Mouse (Mus musculus): ENCODE measurements around the gene Spint3.
"Not testable (repeated sequence)": the region's sequence is repeated elsewhere in the genome, so short reads cannot be mapped to it uniquely, and the experiment has no call there.

The Spint3 gene

GRCm38 (mm10) chr2:164573359-164573758 lies at the start of gene Spint3:
Spint3 (minus strand) TSS chr2:164573459.
- not testable (repeated sequence) for DNase-seq (ENCODE audit: low read depth, low spot score)

- DNase-seq (ENCODE audit: low read depth, low spot score) = no peak
These were observed 48.5 kb upstream of the Spint3 start for GRCm38 (mm10) chr2:164621775-164622174.

GRCm38 (mm10) chr2:164619050-164619449 lies 45.8 kb upstream of the Spint3 start:
- DNase-seq (ENCODE audit: low read depth, low spot score) = no peak

- DNase-seq (ENCODE audit: low read depth, low spot score) = no peak
These were observed 42.1 kb upstream of the Spint3 start for GRCm38 (mm10) chr2:164615386-164615785.

- not testable (repeated sequence) for DNase-seq (ENCODE audit: low read depth, low spot score)
These were observed 40.2 kb upstream of the Spint3 start, which contains the start of the genes Wfdc6b and Wfdc8 for GRCm38 (mm10) chr2:164613471-164613870. Wfdc6b (plus strand) TSS chr2:164613522. Wfdc8 (minus strand) TSS chr2:164613626.

GRCm38 (mm10) chr2:164608781-164609180 lies 35.5 kb upstream of the Spint3 start:
- DNase-seq (ENCODE audit: low read depth, low spot score) = no peak

GRCm38 (mm10) chr2:164604411-164604810 lies 31.2 kb upstream of the Spint3 start:
- no peak for DNase-seq (ENCODE audit: low read depth, low spot score)

- peak; percentile 69 for DNase-seq (ENCODE audit: low read depth, low spot score)
These were observed 30.2 kb upstream of the Spint3 start for GRCm38 (mm10) chr2:164603482-164603881.

- DNase-seq (ENCODE audit: low read depth, low spot score) = peak; percentile 23
These were observed 26.9 kb upstream of the Spint3 start for GRCm38 (mm10) chr2:164600179-164600578.

GRCm38 (mm10) chr2:164593494-164593893 lies 20.2 kb upstream of the Spint3 start, which contains the start of gene Eppin:
Eppin (minus strand) TSS chr2:164593594.
- DNase-seq (ENCODE audit: low read depth, low spot score) = no peak

- DNase-seq (ENCODE audit: low read depth, low spot score) = peak; percentile 61
These were observed 18.8 kb upstream of the Spint3 start for GRCm38 (mm10) chr2:164592014-164592413.

GRCm38 (mm10) chr2:164585025-164585725 lies 11.9 kb upstream of the Spint3 start, which contains the start of gene Wfdc6a:
Wfdc6a (minus strand) TSS chr2:164585447.
- DNase-seq (ENCODE audit: low read depth, low spot score) = not testable (repeated sequence)

GRCm38 (mm10) chr2:164567460-164567859 lies 5.8 kb downstream of the Spint3 start:
- DNase-seq (ENCODE audit: low read depth, low spot score) = no peak

GRCm38 (mm10) chr2:164566997-164567396 lies 6.3 kb downstream of the Spint3 start:
- DNase-seq (ENCODE audit: low read depth, low spot score) = peak; percentile 49

- DNase-seq (ENCODE audit: low read depth, low spot score) = no peak
These were observed 8.9 kb downstream of the Spint3 start for GRCm38 (mm10) chr2:164564346-164564745.

GRCm38 (mm10) chr2:164563339-164564038 lies 9.8 kb downstream of the Spint3 start:
- DNase-seq (ENCODE audit: low read depth, low spot score) = peak; percentile 76

- DNase-seq (ENCODE audit: low read depth, low spot score) = peak; percentile 45
These were observed 10.7 kb downstream of the Spint3 start, which contains the start of gene Wfdc2 for GRCm38 (mm10) chr2:164562391-164563188. Wfdc2 (plus strand) TSS chr2:164562413.

GRCm38 (mm10) chr2:164560106-164560505 lies 13.2 kb downstream of the Spint3 start:
- DNase-seq (ENCODE audit: low read depth, low spot score) = no peak

GRCm38 (mm10) chr2:164558991-164559645 lies 14.1 kb downstream of the Spint3 start:
- peak; percentile 82 for DNase-seq (ENCODE audit: low read depth, low spot score)

GRCm38 (mm10) chr2:164558426-164558825 lies 14.8 kb downstream of the Spint3 start:
- no peak for DNase-seq (ENCODE audit: low read depth, low spot score)

GRCm38 (mm10) chr2:164551502-164551901 lies 21.8 kb downstream of the Spint3 start:
- DNase-seq (ENCODE audit: low read depth, low spot score) = no peak

All from R1 (cell line).